In the genomic region with DNA sequence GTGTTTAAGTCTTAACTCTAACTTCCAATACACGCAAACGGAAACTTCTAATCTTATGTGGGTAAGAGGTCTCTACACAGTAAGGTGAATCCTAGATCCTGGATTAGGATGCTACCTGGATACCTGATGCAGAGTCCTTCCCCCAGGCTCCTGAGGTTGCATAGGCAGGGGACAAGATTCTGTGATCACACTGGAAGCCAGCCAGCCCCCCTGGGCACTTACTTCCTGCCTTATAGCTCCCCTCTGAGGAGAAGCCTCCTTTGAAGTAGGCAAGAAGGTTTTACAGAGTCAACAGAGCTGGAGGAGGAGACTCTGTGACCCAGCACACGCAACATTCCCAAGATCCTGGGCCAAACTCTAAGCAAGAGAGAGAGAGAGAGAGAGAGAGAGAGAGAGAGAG, we compare ENCODE assay signal across 14 mouse cellular contexts.
DNase-seq lines count a peak whose midpoint lies in the region; ATAC-seq and TF ChIP-seq lines count a peak whose summit lies in the region.
"Had no signal": no experiment of that assay in that cellular context is flagged by ENCODE, and none has a peak within 500 bp of the region (broad histone marks: within the 10 kb centered on the region; RNA-seq: fewer than 3 reads in every experiment).

No protein-coding gene starts in this region.

- TF ChIP-seq EP300 in lung, postnatal 0 days (IDR thresholded peaks at IDR 0.05), result no peak

- WGBS in heart, embryonic 15.5 days, result 80% methylated on average over 3 of the region's 3 CpGs
- 80% methylated on average over 3 of the region's 3 CpGs for WGBS in heart, embryonic 11.5 days (ENCODE audit: insufficient replicate concordance)
- 46% methylated on average over 3 of the region's 3 CpGs for WGBS in lung, postnatal 0 days
- 38% methylated on average over 3 of the region's 3 CpGs for WGBS in limb, embryonic 13.5 days
- 80% methylated on average over 3 of the region's 3 CpGs for WGBS in liver, embryonic 12.5 days (ENCODE audit: insufficient replicate concordance)

- peak overlapping the region; percentile 69; the same call in 1 of the 2 replicates for H3K27ac ChIP-seq in heart, embryonic 15.5 days
- no peak overlapping the region for H3K27ac ChIP-seq in heart, embryonic 11.5 days (ENCODE audit: low read depth, low read length)
- H3K27ac ChIP-seq in lung, postnatal 0 days (ENCODE audit: low read length), result no peak overlapping the region
- no peak overlapping the region for H3K27ac ChIP-seq in limb, embryonic 13.5 days
- H3K27ac ChIP-seq in liver, embryonic 12.5 days, result no peak overlapping the region
- H3K27ac ChIP-seq: embryonic facial prominence, embryonic 12.5 days; forebrain, embryonic 10.5 days; intestine, embryonic 15.5 days; liver, embryonic 15.5 days; neural tube, embryonic 15.5 days had no signal

- ATAC-seq in heart, embryonic 15.5 days (replicated peaks; ENCODE audit: insufficient number of reproducible peaks, insufficient read depth, low FRiP score, low read depth), result no peak
- no peak for ATAC-seq in heart, embryonic 11.5 days (replicated peaks; ENCODE audit: insufficient number of reproducible peaks, low FRiP score, low TSS enrichment)
- no peak for ATAC-seq in lung, postnatal 0 days
- ATAC-seq in limb, embryonic 13.5 days (ENCODE audit: low FRiP score, low read depth), result no peak
- ATAC-seq in liver, embryonic 12.5 days, result no peak

- H3K9ac ChIP-seq in heart, embryonic 15.5 days, result no peak overlapping the region
- no peak overlapping the region for H3K9ac ChIP-seq in heart, embryonic 11.5 days (ENCODE audit: low read depth, low read length)
- no peak overlapping the region for H3K9ac ChIP-seq in lung, postnatal 0 days (replicated peaks; ENCODE audit: low read depth)
- H3K9ac ChIP-seq in limb, embryonic 13.5 days, result no peak overlapping the region
- no peak overlapping the region for H3K9ac ChIP-seq in liver, embryonic 12.5 days
- H3K9ac ChIP-seq: embryonic facial prominence, embryonic 12.5 days; intestine, embryonic 15.5 days; liver, embryonic 15.5 days; neural tube, embryonic 15.5 days had no signal

- no peaks in the 10 kb centered on the region for H3K27me3 ChIP-seq in heart, embryonic 15.5 days
- H3K27me3 ChIP-seq in heart, embryonic 11.5 days (ENCODE audit: control insufficient read depth, insufficient read depth, low read length), result no peaks in the 10 kb centered on the region
- H3K27me3 ChIP-seq in lung, postnatal 0 days (replicated peaks; ENCODE audit: insufficient read depth, low read length), result no peaks in the 10 kb centered on the region
- no peaks in the 10 kb centered on the region for H3K27me3 ChIP-seq in limb, embryonic 13.5 days
- no peaks in the 10 kb centered on the region for H3K27me3 ChIP-seq in liver, embryonic 12.5 days (replicated peaks)
- H3K27me3 ChIP-seq: embryonic facial prominence, embryonic 12.5 days; intestine, embryonic 15.5 days; liver, embryonic 15.5 days; neural tube, embryonic 15.5 days had no signal

- no peak overlapping the region for H3K4me2 ChIP-seq in heart, embryonic 15.5 days
- H3K4me2 ChIP-seq in heart, embryonic 11.5 days, result no peak overlapping the region
- H3K4me2 ChIP-seq in lung, postnatal 0 days (replicated peaks; ENCODE audit: low read depth, low read length), result no peak overlapping the region
- H3K4me2 ChIP-seq in limb, embryonic 13.5 days (replicated peaks), result 0 out of 2 replicates have a peak overlapping the region, but pooled peaks have one; percentile 42
- H3K4me2 ChIP-seq in liver, embryonic 12.5 days, result no peak overlapping the region
- H3K4me2 ChIP-seq: embryonic facial prominence, embryonic 12.5 days had no signal

- no peak for TF ChIP-seq CTCF in lung, postnatal 0 days (IDR thresholded peaks at IDR 0.05)

- peaks cover 42% of the 10 kb centered on the region for H3K4me1 ChIP-seq in heart, embryonic 15.5 days (replicated peaks)
- H3K4me1 ChIP-seq in heart, embryonic 11.5 days (ENCODE audit: control insufficient read depth, insufficient read depth, low read length), result peaks cover 17% of the 10 kb centered on the region; the same call in 1 of the 2 replicates
- H3K4me1 ChIP-seq in lung, postnatal 0 days (ENCODE audit: insufficient read depth, low read depth, low read length), result peaks cover 4% of the 10 kb centered on the region; the same call in 1 of the 2 replicates
- H3K4me1 ChIP-seq in limb, embryonic 13.5 days, result peaks cover 29% of the 10 kb centered on the region
- H3K4me1 ChIP-seq in liver, embryonic 12.5 days, result peaks cover 5% of the 10 kb centered on the region; the same call in 1 of the 2 replicates
- H3K4me1 ChIP-seq: embryonic facial prominence, embryonic 12.5 days had no signal

- no peaks in the 10 kb centered on the region for H3K36me3 ChIP-seq in heart, embryonic 15.5 days
- H3K36me3 ChIP-seq in heart, embryonic 11.5 days (ENCODE audit: control insufficient read depth, insufficient read depth, low read length), result no peaks in the 10 kb centered on the region
- H3K36me3 ChIP-seq in lung, postnatal 0 days (ENCODE audit: insufficient read depth, low read length), result no peaks in the 10 kb centered on the region
- H3K36me3 ChIP-seq in limb, embryonic 13.5 days, result peaks cover 4% of the 10 kb centered on the region; the same call in 1 of the 2 replicates
- H3K36me3 ChIP-seq in liver, embryonic 12.5 days, result no peaks in the 10 kb centered on the region
- H3K36me3 ChIP-seq: intestine, embryonic 15.5 days; liver, embryonic 15.5 days; neural tube, embryonic 15.5 days had no signal

- H3K9me3 ChIP-seq in heart, embryonic 15.5 days (replicated peaks), result no peaks in the 10 kb centered on the region
- no peaks in the 10 kb centered on the region for H3K9me3 ChIP-seq in heart, embryonic 11.5 days (replicated peaks; ENCODE audit: control insufficient read depth, low read length)
- H3K9me3 ChIP-seq in lung, postnatal 0 days (ENCODE audit: low read length), result no peaks in the 10 kb centered on the region
- H3K9me3 ChIP-seq in limb, embryonic 13.5 days, result no peaks in the 10 kb centered on the region
- no peaks in the 10 kb centered on the region for H3K9me3 ChIP-seq in liver, embryonic 12.5 days (replicated peaks)
- H3K9me3 ChIP-seq: embryonic facial prominence, embryonic 12.5 days; forebrain, embryonic 10.5 days; intestine, embryonic 15.5 days; liver, embryonic 15.5 days; neural tube, embryonic 15.5 days had no signal

- peak; percentile 41 for DNase-seq in lung, postnatal 0 days (ENCODE audit: low spot score)
- no peak for DNase-seq in lung, postnatal 14 days
- DNase-seq in thymus, postnatal 4 days, result peak; percentile 67
- DNase-seq: heart, postnatal 14 days; kidney, postnatal 14 days had no signal

- H3K4me3 ChIP-seq in heart, embryonic 15.5 days, result no peak overlapping the region
- no peak overlapping the region for H3K4me3 ChIP-seq in heart, embryonic 11.5 days (ENCODE audit: low read depth, low read length)
- no peak overlapping the region for H3K4me3 ChIP-seq in lung, postnatal 0 days (ENCODE audit: low read depth, low read length)
- no peak overlapping the region for H3K4me3 ChIP-seq in limb, embryonic 13.5 days
- H3K4me3 ChIP-seq in liver, embryonic 12.5 days, result no peak overlapping the region
- H3K4me3 ChIP-seq: embryonic facial prominence, embryonic 12.5 days; forebrain, embryonic 10.5 days; intestine, embryonic 15.5 days; liver, embryonic 15.5 days; neural tube, embryonic 15.5 days had no signal
